Mouse (Mus musculus) embryonic facial prominence, embryonic 14.5 days (tissue): ENCODE results near the gene Gnaq. TPM values are rescaled to one million over a fixed set of nuclear protein-coding genes. Genes with fewer than 3 reads are reported as not detected.

Source experiments
- ATAC-seq: fragments of 200-750 bp; cut with Nextera tagmentation; 2 replicates; pipeline ENCODE4 v1.8.0; 2017; ENCODE audit warnings: low read depth, moderate number of reproducible peaks, moderate TSS enrichment
- DNase-seq: peaks from one replicate; pipeline ENCODE4 v3.0.0-alpha.2; 2015; ENCODE audit warnings: low spot score
- H3K27ac ChIP-seq: fragments of 300-500 bp; sonication (generic); replicated peaks from 2 replicates; pipeline ENCODE4 v1.5.1; 2014; ENCODE audit warnings: low read depth, mild to moderate bottlenecking, low read length, moderate library complexity
- H3K27me3 ChIP-seq: fragments of 300-500 bp; sonication (generic); replicated peaks from 2 replicates; pipeline ENCODE4 v1.6.1; 2014; ENCODE audit warnings: low read length; ENCODE audit not compliant: control insufficient read depth, insufficient read depth
- H3K36me3 ChIP-seq: fragments of 300-500 bp; sonication (generic); 2 replicates; pipeline ENCODE4 v1.6.1; 2014; ENCODE audit warnings: low read length, mixed read lengths; ENCODE audit not compliant: control insufficient read depth, insufficient read depth
- H3K4me1 ChIP-seq: fragments of 300-500 bp; sonication (generic); 2 replicates; pipeline ENCODE4 v1.6.1; 2014; ENCODE audit warnings: antibody characterized with exemption, low read length; ENCODE audit not compliant: control insufficient read depth, insufficient read depth
- H3K4me2 ChIP-seq: fragments of 300-500 bp; sonication (generic); 2 replicates; pipeline ENCODE4 v1.6.1; 2014; ENCODE audit warnings: low read depth, mild to moderate bottlenecking, low read length, moderate library complexity, mixed read lengths
- H3K4me3 ChIP-seq: fragments of 300-500 bp; sonication (generic); 2 replicates; pipeline ENCODE4 v1.5.1; 2014; ENCODE audit warnings: low read depth, mild to moderate bottlenecking, low read length
- H3K9ac ChIP-seq: fragments of 300-500 bp; sonication (generic); 2 replicates; pipeline ENCODE4 v1.6.1; 2014; ENCODE audit warnings: low read depth, mild to moderate bottlenecking, low read length, moderate library complexity, mixed read lengths
- H3K9me3 ChIP-seq: fragments of 300-500 bp; sonication (generic); 2 replicates; pipeline ENCODE4 v1.6.1; 2016; ENCODE audit warnings: low read length; ENCODE audit not compliant: control insufficient read depth
- WGBS: fragments of 180-500 bp; shearing (Covaris S2); extraction: QIAGEN DNeasy Blood & Tissue Kit; methylation state at CpG from one replicate; pipeline ENCODE4 v1.1.7; 2014; 5-methylcytosine and 5-hydroxymethylcytosine counted together
- polyA plus RNA-seq: library from polyadenylated mRNA; unstranded; fragments of >200 nt; fragmentation: Nextera tagmentation; extraction: Ambion mirVana; gene quantifications from 2 replicates; pipeline ENCODE4 v1.2.1, GENCODE M21; 2014

Gene Gnaq
- polyA plus RNA-seq, 1 experiment from 2014 or later, result 18.3 TPM

- H3K4me2 ChIP-seq, result no peak overlapping the region
- ATAC-seq, result peak; percentile 53; the same call in 1 of the 2 replicates
- no peaks in the 10 kb centered on the region for H3K9me3 ChIP-seq
- H3K27ac ChIP-seq, result no peak overlapping the region
- H3K27me3 ChIP-seq, result no peaks in the 10 kb centered on the region
- no peak overlapping the region for H3K9ac ChIP-seq
- peak; percentile 33 for DNase-seq
- WGBS, result 57% methylated on average over 8 of the region's 8 CpGs
- H3K36me3 ChIP-seq, result no peaks in the 10 kb centered on the region
- H3K4me1 ChIP-seq, result peaks cover 25% of the 10 kb centered on the region
- no peak overlapping the region for H3K4me3 ChIP-seq
Observed at GRCm38 (mm10) chr19:16325911-16326310, 193.3 kb downstream of the Gnaq start.

GRCm38 (mm10) chr19:16327401-16328073 lies 194.9 kb downstream of the Gnaq start:
- Histone ChIP-seq H3K9ac (no peak overlapping the region), H3K4me3 (no peak overlapping the region), H3K4me1 (peaks cover 25% of the 10 kb centered on the region), H3K4me2 (no peak overlapping the region), H3K27me3 (no peaks in the 10 kb centered on the region), H3K27ac (no peak overlapping the region), H3K36me3 (0 out of 2 replicates have a peak, but pooled peaks cover 3% of the 10 kb centered on the region), H3K9me3 (no peaks in the 10 kb centered on the region)
- ATAC-seq (no peak), DNase-seq (no peak)
- 81% methylated on average over 10 of the region's 10 CpGs for WGBS

GRCm38 (mm10) chr19:16328074-16328850 lies 195.6 kb downstream of the Gnaq start:
- DNase-seq, result peak; percentile 78
- H3K27ac ChIP-seq, result no peak overlapping the region
- WGBS, result 49% methylated on average over 7 of the region's 7 CpGs

GRCm38 (mm10) chr19:16329056-16329455 lies 196.4 kb downstream of the Gnaq start:
- Histone ChIP-seq H3K4me3 (no peak overlapping the region), H3K4me1 (peaks cover 25% of the 10 kb centered on the region), H3K4me2 (no peak overlapping the region), H3K27ac (no peak overlapping the region), H3K36me3 (peaks cover 9% of the 10 kb centered on the region; the same call in 1 of the 2 replicates), H3K27me3 (no peaks in the 10 kb centered on the region), H3K9ac (no peak overlapping the region), H3K9me3 (no peaks in the 10 kb centered on the region)
- no peak for ATAC-seq
- no peak for DNase-seq

More at GRCm38 (mm10) chr19:16328074-16328850, 195.6 kb downstream of the Gnaq start:
- Histone ChIP-seq H3K9me3 (no peaks in the 10 kb centered on the region), H3K36me3 (peaks cover 3% of the 10 kb centered on the region; the same call in 1 of the 2 replicates), H3K27me3 (no peaks in the 10 kb centered on the region), H3K9ac (no peak overlapping the region), H3K4me3 (no peak overlapping the region), H3K4me1 (peaks cover 25% of the 10 kb centered on the region), H3K4me2 (no peak overlapping the region)
- ATAC-seq, result peak; percentile 75

GRCm38 (mm10) chr19:16329648-16330047 lies 197.0 kb downstream of the Gnaq start:
- ATAC-seq (no peak), DNase-seq (no peak)
- Histone ChIP-seq H3K4me3 (no peak overlapping the region), H3K4me1 (peaks cover 25% of the 10 kb centered on the region), H3K27ac (no peak overlapping the region), H3K9me3 (no peaks in the 10 kb centered on the region), H3K4me2 (no peak overlapping the region), H3K36me3 (peaks cover 9% of the 10 kb centered on the region; the same call in 1 of the 2 replicates), H3K9ac (no peak overlapping the region), H3K27me3 (no peaks in the 10 kb centered on the region)
- WGBS, result 92% methylated on average over 6 of the region's 6 CpGs

- no peaks in the 10 kb centered on the region for H3K9me3 ChIP-seq
- peaks cover 25% of the 10 kb centered on the region for H3K4me1 ChIP-seq
- no peak overlapping the region for H3K4me2 ChIP-seq
- ATAC-seq (no peak), DNase-seq (no peak)
- H3K36me3 ChIP-seq, result peaks cover 13% of the 10 kb centered on the region
- WGBS, result 89% methylated on average over 7 of the region's 7 CpGs
- no peak overlapping the region for H3K9ac ChIP-seq
- no peaks in the 10 kb centered on the region for H3K27me3 ChIP-seq
- H3K27ac ChIP-seq, result no peak overlapping the region
- H3K4me3 ChIP-seq, result no peak overlapping the region
Observed at GRCm38 (mm10) chr19:16330161-16330560, 197.5 kb downstream of the Gnaq start.

GRCm38 (mm10) chr19:16331047-16331446 lies 198.4 kb downstream of the Gnaq start:
- no peak overlapping the region for H3K4me3 ChIP-seq
- no peak overlapping the region for H3K4me2 ChIP-seq
- H3K27ac ChIP-seq, result no peak overlapping the region
- H3K9me3 ChIP-seq, result no peaks in the 10 kb centered on the region
- H3K36me3 ChIP-seq, result peaks cover 21% of the 10 kb centered on the region
- peaks cover 20% of the 10 kb centered on the region for H3K4me1 ChIP-seq
- ATAC-seq (no peak), DNase-seq (no peak)
- 90% methylated on average over 6 of the region's 6 CpGs for WGBS
- no peak overlapping the region for H3K9ac ChIP-seq
- H3K27me3 ChIP-seq, result no peaks in the 10 kb centered on the region

- DNase-seq, result peak; percentile 41
- WGBS, result 82% methylated on average over 9 of the region's 9 CpGs
- ATAC-seq, result no peak
Observed at GRCm38 (mm10) chr19:16337866-16338530, 205.4 kb downstream of the Gnaq start.

More at GRCm38 (mm10) chr19:16337866-16338530, 205.4 kb downstream of the Gnaq start:
- no peaks in the 10 kb centered on the region for H3K9me3 ChIP-seq
- no peak overlapping the region for H3K4me3 ChIP-seq
- H3K27ac ChIP-seq, result peak overlapping the region; percentile 54; the same call in 1 of the 2 replicates
- H3K27me3 ChIP-seq, result no peaks in the 10 kb centered on the region
- H3K4me2 ChIP-seq, result no peak overlapping the region
- H3K36me3 ChIP-seq, result peaks cover 24% of the 10 kb centered on the region
- H3K9ac ChIP-seq, result no peak overlapping the region
- H3K4me1 ChIP-seq, result no peaks in the 10 kb centered on the region
